Mouse (Mus musculus) adipocyte (in vitro differentiated cells): Measurements from ENCODE around the gene Olfr285.

Experiments used
- DNase-seq: peaks from one replicate; pipeline ENCODE4 v3.0.0-alpha.2; 2016; ENCODE audit warnings: low spot score

Olfr285 gene

GRCm38 (mm10) chr15:98317177-98317724 is at the start of gene Olfr285:
TSS of gene Olfr285 (minus strand) at chr15:98317353.
- DNase-seq, result no peak

- no peak for DNase-seq
These were observed 23.7 kb upstream of the Olfr285 start, which contains the start of gene Olfr284 for GRCm38 (mm10) chr15:98340887-98341286. TSS of gene Olfr284 (minus strand) at chr15:98340987.

- no peak for DNase-seq
These were observed 1.4 kb downstream of the Olfr285 start for GRCm38 (mm10) chr15:98315703-98316102.

GRCm38 (mm10) chr15:98295628-98296551 is 21.3 kb downstream of the Olfr285 start, which contains the start of gene Zfp641:
TSS of gene Zfp641 (minus strand) at chr15:98296161.
- DNase-seq, result no peak

- no peak for DNase-seq
These were observed 23.5 kb downstream of the Olfr285 start for GRCm38 (mm10) chr15:98293651-98294050.

GRCm38 (mm10) chr15:98288566-98288965 is 28.6 kb downstream of the Olfr285 start:
- DNase-seq, result no peak

- no peak for DNase-seq
These were observed 30.7 kb downstream of the Olfr285 start for GRCm38 (mm10) chr15:98286418-98286817.
